Mouse (Mus musculus) myocyte (in vitro differentiated cells): ENCODE data around the gene Car3. TPM values are rescaled to one million over a fixed set of nuclear protein-coding genes. Genes with fewer than 3 reads are reported as not detected.
"Not testable (repeated sequence)": the region's sequence is repeated elsewhere in the genome, so short reads cannot be mapped to it uniquely, and the experiment has no call there.

ENCODE experiments used
- H3K27me3 ChIP-seq: one replicate; pipeline ENCODE4 v1.6.1; 2011; ENCODE audit not compliant: control insufficient read depth, insufficient read depth, insufficient read length
- H3K36me3 ChIP-seq: one replicate; pipeline ENCODE4 v1.6.1; 2011; ENCODE audit not compliant: control insufficient read depth, insufficient read depth
- H3K4me2 ChIP-seq: one replicate; pipeline ENCODE4 v1.6.1; 2011; ENCODE audit warnings: low read depth, control low read depth
- H3K4me3 ChIP-seq: one replicate; pipeline ENCODE4 v1.5.1; 2011; ENCODE audit warnings: mild to moderate bottlenecking, control low read depth, moderate library complexity
- H3K79me2 ChIP-seq: one replicate; pipeline ENCODE4 v1.6.1; 2011; ENCODE audit not compliant: control insufficient read depth, insufficient read depth
- H3ac ChIP-seq: one replicate; pipeline ENCODE4 v1.6.1; 2011; ENCODE audit not compliant: control insufficient read depth, insufficient read length
- CEBPB ChIP-seq: IDR thresholded peaks from 2 replicates; pipeline ENCODE4 v1.6.1; 2011; ENCODE audit warnings: mild to moderate bottlenecking, moderate library complexity; ENCODE audit not compliant: poor library complexity, insufficient read depth, severe bottlenecking
- E2F4 ChIP-seq: IDR thresholded peaks from one replicate; pipeline ENCODE4 v1.6.1; 2011; ENCODE audit warnings: mild to moderate bottlenecking, control low read depth, moderate library complexity; ENCODE audit not compliant: insufficient read depth
- MAX ChIP-seq: IDR thresholded peaks from one replicate; pipeline ENCODE4 v1.6.1; 2011; ENCODE audit warnings: low read depth, mild to moderate bottlenecking, control low read depth
- MYOD1 ChIP-seq, 3 experiments: IDR thresholded peaks; one replicate each; pipeline ENCODE4 v1.6.1; 2011; ENCODE audit warnings: control low read depth in 2 of 3, low read depth in 2 of 3, mild to moderate bottlenecking in 2 of 3, moderate library complexity in 1 of 3; ENCODE audit not compliant: insufficient read length in 2 of 3, control insufficient read depth in 1 of 3
- MYOG ChIP-seq, 3 experiments: IDR thresholded peaks; one replicate each; pipeline ENCODE4 v1.6.1; 2011; ENCODE audit warnings: control low read depth in 2 of 3, low read depth in 2 of 3, mild to moderate bottlenecking in 2 of 3; ENCODE audit not compliant: insufficient read length in 2 of 3, control insufficient read depth in 1 of 3, insufficient read depth in 1 of 3
- POLR2A ChIP-seq: IDR thresholded peaks from one replicate; pipeline ENCODE4 v1.6.1; 2011; ENCODE audit warnings: low read depth, mild to moderate bottlenecking, control low read depth, moderate library complexity; ENCODE audit not compliant: insufficient read length
- POLR2AphosphoS2 ChIP-seq: IDR thresholded peaks from one replicate; pipeline ENCODE4 v1.6.1; 2011; ENCODE audit warnings: low read depth, control low read depth; ENCODE audit not compliant: insufficient read length
- REST ChIP-seq: IDR thresholded peaks from one replicate; pipeline ENCODE4 v1.6.1; 2011; ENCODE audit warnings: mild to moderate bottlenecking, control low read depth, moderate library complexity; ENCODE audit not compliant: insufficient read depth, insufficient read length
- SRF ChIP-seq: IDR thresholded peaks from one replicate; pipeline ENCODE4 v1.6.1; 2011; ENCODE audit warnings: low read depth; ENCODE audit not compliant: control insufficient read depth, insufficient read length
- TCF12 ChIP-seq: IDR thresholded peaks from one replicate; pipeline ENCODE4 v1.6.1; 2011; ENCODE audit warnings: mild to moderate bottlenecking, control low read depth; ENCODE audit not compliant: poor library complexity, insufficient read depth, severe bottlenecking
- TCF3 ChIP-seq: IDR thresholded peaks from one replicate; pipeline ENCODE4 v1.6.1; 2011; ENCODE audit warnings: low read depth, control low read depth; ENCODE audit not compliant: insufficient read length
- USF1 ChIP-seq: IDR thresholded peaks from one replicate; pipeline ENCODE4 v1.6.1; 2011; ENCODE audit warnings: low read depth, mild to moderate bottlenecking, control low read depth, moderate library complexity
- polyA plus RNA-seq: library from polyadenylated mRNA; unstranded; fragments of >200 nt; fragmentation: generic; extraction: Trizol; gene quantifications from one replicate; pipeline ENCODE4 v1.2.1, GENCODE M21; 2012; ENCODE audit warnings: missing spikeins

The Car3 gene
- 22.3 TPM for polyA plus RNA-seq

DNA sequence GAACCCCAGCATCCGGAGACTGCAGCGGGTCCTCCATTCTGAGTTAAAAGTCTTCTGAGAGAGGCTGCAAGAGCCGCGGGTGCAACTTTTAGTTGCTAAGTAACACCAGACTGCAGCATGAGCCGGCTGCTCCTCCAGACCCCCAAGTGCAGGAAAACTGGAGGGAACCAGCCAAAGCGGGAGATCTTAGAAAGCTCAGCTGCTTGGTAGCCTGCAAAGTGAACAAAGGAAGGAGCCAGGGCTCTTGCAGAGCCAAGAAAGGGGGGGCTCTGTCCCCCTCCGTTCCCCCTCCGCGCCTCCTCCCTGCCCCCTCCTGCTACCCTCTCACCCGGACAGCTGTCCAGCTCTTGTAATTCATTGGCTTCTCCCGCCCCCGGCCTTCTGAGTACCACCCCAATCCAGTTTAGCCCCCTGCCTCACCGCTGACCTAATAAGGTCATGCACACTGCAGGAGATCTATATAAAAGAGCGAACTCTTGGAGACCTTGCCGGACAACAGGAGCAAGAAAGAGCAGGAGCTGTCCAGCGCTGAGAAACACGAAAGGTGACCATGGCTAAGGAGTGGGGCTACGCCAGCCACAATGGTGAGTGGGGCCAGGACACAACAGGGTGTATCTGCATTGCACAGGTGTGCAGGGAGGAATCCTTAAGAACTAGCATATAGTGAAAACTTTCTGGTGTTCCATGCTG is at the start of gene Car3:
TSS of gene Car3 (plus strand) at position 491 of the 690 bp plus-strand sequence.
- Histone ChIP-seq H3K4me3 (peak within 1 kb of the TSS; percentile 8), H3K36me3 (no peaks in the 10 kb centered on the region), H3K79me2 (no peaks in the 10 kb centered on the region), H3ac (no peak within 1 kb of the TSS), H3K4me2 (peak within 1 kb of the TSS; percentile 65), H3K27me3 (no peaks in the 10 kb centered on the region)
- TF ChIP-seq REST = peak; percentile 84
- no peak for TF ChIP-seq POLR2A
- peak; percentile 48 for TF ChIP-seq SRF

DNA sequence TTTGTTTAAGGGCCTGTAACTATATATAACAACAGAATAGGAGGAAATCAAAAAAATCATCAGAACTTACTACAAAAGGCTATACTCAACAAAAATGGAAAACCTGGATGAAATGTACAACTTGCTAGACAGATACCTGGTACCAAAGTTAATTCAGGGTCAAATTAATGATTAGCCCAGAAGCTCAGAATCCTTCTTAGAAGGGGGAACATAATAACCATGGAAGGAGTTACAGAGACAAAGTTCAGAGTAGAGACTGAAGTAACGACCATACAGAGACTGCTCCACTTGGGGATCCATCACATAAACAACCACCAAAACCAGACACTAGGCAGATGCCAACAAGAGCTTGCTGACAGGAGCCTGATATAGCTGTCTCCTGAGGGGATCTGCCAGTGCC is 47.9 kb upstream of the Car3 start:
- not testable (repeated sequence) for H3K36me3 ChIP-seq, H3K27me3 ChIP-seq, H3K4me3 ChIP-seq, H3K4me2 ChIP-seq, H3ac ChIP-seq, H3K79me2 ChIP-seq

DNA sequence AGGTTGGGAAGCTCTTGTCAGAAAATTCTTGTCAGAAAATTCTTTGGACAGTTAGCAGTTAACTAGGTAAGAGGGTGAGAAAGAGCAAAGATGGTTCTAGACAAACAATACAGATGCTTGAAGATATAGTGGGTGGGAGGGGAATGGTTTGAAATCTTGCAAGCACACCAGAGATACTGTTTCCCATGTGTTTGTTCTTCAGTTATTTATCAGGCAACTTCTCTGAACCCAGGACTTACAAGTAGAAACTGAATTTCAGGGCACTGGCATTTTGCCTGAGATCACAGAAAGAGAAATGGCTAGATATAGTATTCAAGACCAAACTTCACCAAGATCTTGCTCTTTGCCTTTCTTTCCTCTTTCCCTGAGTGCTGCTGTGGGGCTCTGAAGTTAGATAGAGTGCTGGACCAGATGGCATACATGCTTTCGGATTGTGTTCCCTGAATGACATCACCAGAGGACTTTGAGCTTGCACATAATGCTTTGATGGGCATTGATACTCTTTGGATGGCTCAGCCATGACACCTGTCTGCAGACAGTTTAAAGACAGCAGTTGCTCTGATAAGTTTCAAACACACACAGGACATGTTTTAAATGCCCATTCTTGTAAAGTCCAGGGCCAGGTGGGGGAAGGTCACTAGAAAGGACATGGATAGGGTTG is 43.3 kb upstream of the Car3 start:
- no peaks in the 10 kb centered on the region for H3K27me3 ChIP-seq
- TF ChIP-seq MYOG (IDR thresholded peaks at IDR 0.05; ENCODE audit: control insufficient read depth in 1 of 3, insufficient read depth in 1 of 3, insufficient read length in 2 of 3, low read depth in 2 of 3) (peak in 1 of 3 experiments; percentile 16), MAX (no peak), SRF (no peak), MYOD1 (IDR thresholded peaks at IDR 0.05; ENCODE audit: control insufficient read depth in 1 of 3, insufficient read length in 2 of 3, low read depth in 2 of 3) (no peak)
- H3K36me3 ChIP-seq = no peaks in the 10 kb centered on the region
- no peak overlapping the region for H3K4me2 ChIP-seq
- no peaks in the 10 kb centered on the region for H3K79me2 ChIP-seq
- no peak overlapping the region for H3K4me3 ChIP-seq
- H3ac ChIP-seq = no peak overlapping the region

DNA sequence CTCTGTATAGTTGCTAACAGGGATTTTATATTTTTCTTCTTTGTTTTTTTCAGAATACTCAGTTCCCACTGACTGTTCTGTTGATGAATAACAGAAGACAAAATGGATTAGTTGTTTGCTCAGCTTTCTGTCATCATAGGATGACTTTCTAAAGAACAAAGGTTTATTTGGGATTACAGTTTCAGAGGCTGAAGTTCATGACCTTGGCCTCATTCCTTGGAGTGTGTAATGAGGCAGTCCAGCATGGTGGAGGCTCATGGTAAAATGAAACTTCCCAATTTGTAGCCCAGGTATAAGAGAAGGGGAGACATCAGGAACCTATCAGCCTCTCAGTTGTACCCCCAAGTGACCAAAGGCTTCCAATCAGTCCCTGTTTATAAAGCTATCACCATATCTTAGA is 34.4 kb upstream of the Car3 start:
- H3K79me2 ChIP-seq = no peaks in the 10 kb centered on the region
- no peaks in the 10 kb centered on the region for H3K27me3 ChIP-seq
- H3K4me2 ChIP-seq = no peak overlapping the region
- no peak overlapping the region for H3K4me3 ChIP-seq
- TF ChIP-seq REST = no peak
- TF ChIP-seq POLR2AphosphoS2 = no peak
- TF ChIP-seq MYOD1 (IDR thresholded peaks at IDR 0.05; ENCODE audit: control insufficient read depth in 1 of 3, insufficient read length in 2 of 3, low read depth in 2 of 3) = no peak
- TF ChIP-seq SRF = no peak
- TF ChIP-seq E2F4 = no peak
- TF ChIP-seq TCF12 = no peak
- no peak for TF ChIP-seq USF1
- TF ChIP-seq MAX = no peak
- TF ChIP-seq CEBPB = no peak
- TF ChIP-seq POLR2A = no peak
- TF ChIP-seq MYOG (IDR thresholded peaks at IDR 0.05; ENCODE audit: control insufficient read depth in 1 of 3, insufficient read depth in 1 of 3, insufficient read length in 2 of 3, low read depth in 2 of 3) = no peak
- no peak for TF ChIP-seq TCF3
- H3K36me3 ChIP-seq = no peaks in the 10 kb centered on the region
- H3ac ChIP-seq = no peak overlapping the region

DNA sequence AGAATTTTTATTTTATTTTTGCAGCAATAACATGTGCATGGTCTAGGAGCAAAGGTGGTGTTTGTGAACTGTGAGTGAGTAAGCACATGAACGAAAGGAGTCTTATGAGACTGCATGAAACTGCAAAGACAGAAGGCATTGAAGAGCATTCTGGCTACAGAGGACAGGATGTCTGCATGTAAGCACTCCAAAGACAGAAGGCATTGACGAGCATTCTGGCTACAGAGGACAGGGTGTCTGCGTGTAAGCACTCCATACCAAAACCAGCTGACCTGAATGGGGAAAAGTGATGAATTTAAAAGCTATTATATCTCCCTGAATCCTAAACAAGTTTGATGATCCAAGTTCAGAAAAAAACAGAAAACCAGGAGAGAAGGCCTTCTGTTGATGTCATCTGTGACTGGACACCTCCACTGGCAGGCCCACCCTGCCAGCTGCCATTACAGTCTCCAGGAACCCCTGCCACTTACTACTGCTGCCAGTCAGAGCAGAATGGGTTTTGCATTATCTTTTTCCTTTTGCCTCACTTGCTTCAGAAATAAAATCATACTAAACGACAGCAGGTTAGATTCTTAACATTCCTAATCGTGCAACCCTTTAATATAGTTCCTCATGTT is 32.0 kb upstream of the Car3 start:
- Histone ChIP-seq H3K36me3 (no peaks in the 10 kb centered on the region), H3K4me3 (no peak overlapping the region), H3K4me2 (no peak overlapping the region), H3ac (no peak overlapping the region), H3K79me2 (no peaks in the 10 kb centered on the region), H3K27me3 (no peaks in the 10 kb centered on the region)
- TF ChIP-seq MYOG (IDR thresholded peaks at IDR 0.05; ENCODE audit: control insufficient read depth in 1 of 3, insufficient read depth in 1 of 3, insufficient read length in 2 of 3, low read depth in 2 of 3) (peak in 1 of 3 experiments; percentile 24), SRF (no peak), MYOD1 (IDR thresholded peaks at IDR 0.05; ENCODE audit: control insufficient read depth in 1 of 3, insufficient read length in 2 of 3, low read depth in 2 of 3) (peak in 1 of 3 experiments; percentile 25)
